Mouse (Mus musculus) left cerebral cortex, postnatal 4 days (tissue): ENCODE data around the gene Map3k4. TPM values are rescaled to one million over a fixed set of nuclear protein-coding genes. Genes with fewer than 3 reads are reported as not detected.
A peak's percentile ranks its signal among the peaks of the same experiment; 100 is the strongest.

Source experiments
- DNase-seq: peaks from one replicate; pipeline ENCODE4 v3.0.0-alpha.2; 2022
- intact Hi-C: fragments of 180-260 bp; cut with DNase I; formaldehyde crosslinking; loops from one replicate; pipeline ENCODE4 v1.15.1; 2025
- total RNA-seq, 2 experiments: library from RNA; stranded (reverse); gene quantifications; 2 replicates each; pipeline ENCODE4 v1.2.3; 2021

The Map3k4 gene
- total RNA-seq, 2 experiments from 2014 or later, result 43.0 to 44.1 TPM

DNA sequence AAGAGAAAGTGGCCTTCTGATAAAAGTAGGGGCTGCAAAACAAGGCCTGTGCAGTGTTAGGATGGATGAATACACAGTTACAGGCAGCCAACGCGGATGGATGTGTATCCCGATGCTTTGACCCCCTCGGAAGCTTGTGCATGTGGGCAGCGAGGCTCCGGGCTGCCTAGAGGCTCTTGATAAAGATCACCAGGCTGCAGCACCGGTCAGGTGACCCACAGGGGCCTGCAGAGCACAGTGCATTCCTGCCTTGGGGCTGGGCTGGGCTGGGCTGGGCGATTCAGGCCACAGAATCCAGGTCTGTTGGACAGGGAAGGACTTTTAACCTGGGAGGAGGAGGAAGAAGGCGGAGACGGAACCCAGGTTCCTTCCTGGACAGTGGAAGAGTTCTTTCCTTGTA, 123.0 kb downstream of the Map3k4 start:
- no peak for DNase-seq
- intact Hi-C loops, result no loop called here

- no peak for DNase-seq
- intact Hi-C loops, result no loop called here
Measured at GRCm38 (mm10) chr17:12195137-12195536, 123.5 kb downstream of the Map3k4 start.

DNA sequence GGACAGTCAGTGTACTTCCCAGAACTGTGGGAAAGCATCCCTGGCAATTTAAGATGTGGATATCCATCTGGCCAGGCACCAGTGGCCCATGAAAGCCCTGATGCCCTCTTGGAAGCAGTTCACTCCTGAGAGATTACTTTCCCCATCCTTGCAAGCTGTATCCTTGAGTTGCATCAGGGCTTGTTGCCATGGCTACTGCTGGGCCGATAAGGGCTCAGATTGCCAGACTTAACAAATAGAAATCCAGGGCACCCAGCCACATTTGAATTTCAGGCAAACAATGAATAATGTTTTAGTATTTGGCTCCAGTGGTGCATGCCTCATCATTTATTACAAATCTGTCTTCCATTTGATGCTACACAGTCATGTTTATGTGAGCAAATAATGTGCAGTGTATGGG, 130.8 kb downstream of the Map3k4 start:
- intact Hi-C loops, result no loop called here
- peak; percentile 37 for DNase-seq

- intact Hi-C loops, result no loop called here
Measured at GRCm38 (mm10) chr17:12186341-12186740, 132.3 kb downstream of the Map3k4 start.

DNA sequence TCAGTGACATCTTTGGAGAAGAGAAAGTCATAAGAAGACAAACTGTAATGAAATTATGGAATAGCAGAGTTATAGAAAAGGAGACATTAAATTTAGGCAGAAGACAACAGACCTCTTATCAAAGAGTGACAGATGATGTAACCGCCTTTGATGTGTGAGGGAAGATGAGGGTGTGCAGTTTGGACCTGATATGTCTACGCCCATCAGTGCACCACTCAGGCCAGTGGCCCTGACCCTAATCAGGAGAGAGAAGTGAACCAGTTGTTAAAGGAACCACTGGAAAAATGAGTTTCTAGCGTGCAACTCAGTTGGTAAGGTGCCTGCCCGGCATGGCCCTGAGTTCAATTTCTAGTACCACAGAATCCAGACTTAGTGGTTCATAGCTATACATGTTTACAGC, 132.7 kb downstream of the Map3k4 start:
- no peak for DNase-seq
- intact Hi-C loops, result no loop called here

More at GRCm38 (mm10) chr17:12186341-12186740, 132.3 kb downstream of the Map3k4 start:
- no peak for DNase-seq

GRCm38 (mm10) chr17:12184283-12184682, 134.3 kb downstream of the Map3k4 start:
- intact Hi-C loops, result no loop called here
- DNase-seq, result no peak

GRCm38 (mm10) chr17:12182702-12183485, 135.7 kb downstream of the Map3k4 start:
- intact Hi-C loops, result no loop called here
- no peak for DNase-seq

DNA sequence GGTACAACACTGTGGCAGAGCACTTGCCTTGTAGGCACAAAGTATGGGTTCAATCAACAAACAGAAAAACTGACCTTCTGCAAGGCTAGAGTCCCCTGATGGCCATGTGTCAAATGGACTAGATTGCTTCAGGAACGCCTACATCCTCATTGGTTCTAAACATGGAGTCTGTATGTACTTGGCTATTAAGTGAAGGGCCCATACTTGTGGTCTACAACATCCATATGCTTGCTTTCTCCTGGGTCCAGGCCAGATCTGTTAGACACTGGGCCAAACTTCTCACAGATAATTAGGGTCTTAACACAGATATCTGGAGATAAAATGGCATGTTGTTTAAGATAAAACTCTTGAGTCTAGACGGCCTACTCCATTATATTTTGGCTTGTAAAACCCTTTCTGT, 138.8 kb downstream of the Map3k4 start:
- DNase-seq, result no peak
- intact Hi-C loops, result no loop called here

- no peak for DNase-seq
- intact Hi-C loops, result no loop called here
Measured at GRCm38 (mm10) chr17:12179339-12179738, 139.3 kb downstream of the Map3k4 start.

Other genes with a start within 250 kb of the Map3k4 start
- 10 to 100 TPM; 52.7 to 58.4 TPM for gene Agpat4, start 200.1 kb downstream of the Map3k4 start, total RNA-seq
- gene Plg, start 59.8 kb upstream of the Map3k4 start, total RNA-seq, result under 1 TPM; 0.14 to 0.20 TPM
- gene Slc22a3, start 188.9 kb upstream of the Map3k4 start, total RNA-seq, result 1 to 10 TPM; 7.1 to 7.8 TPM